ENCODE assay signal across 8 mouse cellular contexts in the genomic region with DNA sequence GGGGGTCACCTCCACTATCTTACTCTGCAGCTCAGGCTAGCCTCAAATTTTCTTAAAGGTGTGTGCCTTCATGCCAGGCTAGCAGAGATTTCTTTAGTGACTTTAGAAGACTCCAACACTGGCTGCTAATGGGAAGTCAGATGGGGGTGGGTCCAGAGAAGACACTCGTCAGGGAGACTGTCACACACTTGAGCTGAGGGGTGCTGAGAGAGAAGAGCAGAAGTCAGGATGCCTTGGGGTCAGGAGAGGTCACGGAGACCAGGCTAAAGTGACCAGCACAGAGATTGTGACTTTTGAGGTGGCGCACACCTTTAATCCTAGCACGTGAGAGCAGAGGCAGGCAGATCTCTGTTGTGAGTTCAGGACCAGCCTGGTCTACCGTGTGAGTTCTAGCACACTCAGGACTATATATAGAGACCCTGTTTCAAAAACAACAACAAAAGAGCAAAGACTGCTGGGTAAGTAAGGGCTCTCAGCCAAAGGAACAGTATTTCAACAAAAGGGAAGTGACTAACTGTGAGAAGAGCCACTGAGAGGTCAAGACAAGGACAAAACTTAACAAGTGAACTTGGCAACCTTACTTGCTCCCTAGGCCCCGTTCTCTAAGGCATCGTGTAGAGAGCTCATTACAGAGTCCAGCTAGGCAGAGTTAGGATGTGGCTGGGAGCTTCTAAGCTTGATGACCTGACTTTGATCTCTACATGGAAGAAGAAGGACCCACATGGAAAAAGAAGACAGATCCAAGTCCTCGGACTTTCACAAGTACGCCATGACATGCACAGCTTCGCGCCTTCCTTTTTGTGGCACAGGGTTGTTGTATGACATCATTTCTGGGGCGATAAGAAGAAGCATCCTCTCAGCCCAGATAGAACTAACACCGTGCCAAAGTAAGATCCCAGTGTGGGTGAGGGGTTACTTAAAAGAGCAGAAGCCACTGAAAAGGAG. TPM values are rescaled to one million over a fixed set of nuclear protein-coding genes. Genes with fewer than 3 reads are reported as not detected.
DNase-seq lines count a peak whose midpoint lies in the region; ATAC-seq lines count a peak whose summit lies in the region.

No protein-coding gene starts in this region.

- no peaks in the 10 kb centered on the region for H3K9me3 ChIP-seq in embryonic facial prominence, embryonic 10.5 days
- H3K9me3 ChIP-seq in kidney, embryonic 16.5 days (ENCODE audit: low read length): no peaks in the 10 kb centered on the region
- H3K9me3 ChIP-seq in midbrain, embryonic 13.5 days: no peaks in the 10 kb centered on the region

- H3K4me2 ChIP-seq in kidney, embryonic 16.5 days (replicated peaks; ENCODE audit: low read depth, low read length): peak overlapping the region; percentile 77; the same call in 1 of the 2 replicates
- peak overlapping the region; percentile 81 for H3K4me2 ChIP-seq in midbrain, embryonic 13.5 days (replicated peaks)

- peaks cover 5% of the 10 kb centered on the region for H3K36me3 ChIP-seq in embryonic facial prominence, embryonic 10.5 days (replicated peaks)
- H3K36me3 ChIP-seq in kidney, embryonic 16.5 days (ENCODE audit: insufficient read depth, low read length): no peaks in the 10 kb centered on the region
- no peaks in the 10 kb centered on the region for H3K36me3 ChIP-seq in midbrain, embryonic 13.5 days

- peak overlapping the region; percentile 70 for H3K4me3 ChIP-seq in embryonic facial prominence, embryonic 10.5 days
- no peak overlapping the region for H3K4me3 ChIP-seq in kidney, embryonic 16.5 days (ENCODE audit: low read length)
- H3K4me3 ChIP-seq in midbrain, embryonic 13.5 days (replicated peaks): peak overlapping the region; percentile 62; the same call in 1 of the 2 replicates

- WGBS in embryonic facial prominence, embryonic 10.5 days: 89% methylated on average over 13 of the region's 13 CpGs
- WGBS in kidney, embryonic 16.5 days: 81% methylated on average over 13 of the region's 13 CpGs
- 92% methylated on average over 13 of the region's 13 CpGs for WGBS in midbrain, embryonic 13.5 days

- H3K27ac ChIP-seq in embryonic facial prominence, embryonic 10.5 days (replicated peaks): 0 out of 2 replicates have a peak overlapping the region, but pooled peaks have one; percentile 91
- H3K27ac ChIP-seq in kidney, embryonic 16.5 days (ENCODE audit: low read length): no peak overlapping the region
- no peak overlapping the region for H3K27ac ChIP-seq in midbrain, embryonic 13.5 days

- H3K9ac ChIP-seq in kidney, embryonic 16.5 days (replicated peaks; ENCODE audit: low read length): no peak overlapping the region
- H3K9ac ChIP-seq in midbrain, embryonic 13.5 days (replicated peaks): no peak overlapping the region

- peaks cover 27% of the 10 kb centered on the region for H3K4me1 ChIP-seq in embryonic facial prominence, embryonic 10.5 days
- H3K4me1 ChIP-seq in kidney, embryonic 16.5 days (ENCODE audit: insufficient read depth, low read length): peaks cover 15% of the 10 kb centered on the region; the same call in 1 of the 2 replicates
- peaks cover 21% of the 10 kb centered on the region for H3K4me1 ChIP-seq in midbrain, embryonic 13.5 days (replicated peaks)

- no peak for ATAC-seq in kidney, embryonic 16.5 days (ENCODE audit: low FRiP score, low TSS enrichment)
- ATAC-seq in midbrain, embryonic 13.5 days: no peak

- no peaks in the 10 kb centered on the region for H3K27me3 ChIP-seq in embryonic facial prominence, embryonic 10.5 days (replicated peaks; ENCODE audit: low read depth, poor library complexity, severe bottlenecking)
- H3K27me3 ChIP-seq in kidney, embryonic 16.5 days (ENCODE audit: insufficient read depth, low read length): no peaks in the 10 kb centered on the region
- no peaks in the 10 kb centered on the region for H3K27me3 ChIP-seq in midbrain, embryonic 13.5 days

- peak; percentile 84 to 86 for DNase-seq in heart, adult 18-20 months
- no peak for DNase-seq in heart, postnatal 4 days
- DNase-seq in embryonic facial prominence, embryonic 10.5 days (ENCODE audit: low spot score): no peak
- DNase-seq in cerebellum, adult 8-10 months: no peak
- no peak for DNase-seq in spleen, adult 12 weeks (ENCODE audit: low spot score)
- no peak for DNase-seq in urinary bladder, postnatal 4 days (ENCODE audit: low spot score in 2 of 2)

RNA-seq across cellular contexts. Expression of a gene that starts 6.0 kb away (rescaled TPM):
- total RNA-seq in heart, adult 18-20 months (2021): under 1 TPM in 1 of 2 experiments, not detected in 1; 0.59 TPM
- under 1 TPM; 0.45 to 0.48 TPM for total RNA-seq in heart, postnatal 4 days (2021)
- polyA plus RNA-seq in embryonic facial prominence, embryonic 10.5 days (2016; fragmentation: Nextera tagmentation; extraction: Ambion mirVana): 0.28 and 0.72 TPM in 2 replicates
- polyA plus RNA-seq in kidney, embryonic 16.5 days (2015; fragmentation: Nextera tagmentation; extraction: Ambion mirVana): 0.41 TPM in 1 of 2 replicates, not detected in the other
- 0.32 and 0.55 TPM in 2 replicates for polyA plus RNA-seq in midbrain, embryonic 13.5 days (2015; fragmentation: Nextera tagmentation; extraction: Ambion mirVana)

RNA-seq across cellular contexts. Expression of a gene that starts 16.4 kb away (rescaled TPM):
- 100 to 1,000 TPM; 301 to 320 TPM for total RNA-seq in heart, adult 18-20 months (2021)
- 100 to 1,000 TPM; 231 to 246 TPM for total RNA-seq in heart, postnatal 4 days (2021)
- 222 and 242 TPM in 2 replicates for polyA plus RNA-seq in embryonic facial prominence, embryonic 10.5 days (2016; fragmentation: Nextera tagmentation; extraction: Ambion mirVana)
- polyA plus RNA-seq in kidney, embryonic 16.5 days (2015; fragmentation: Nextera tagmentation; extraction: Ambion mirVana): 226 and 236 TPM in 2 replicates
- polyA plus RNA-seq in midbrain, embryonic 13.5 days (2015; fragmentation: Nextera tagmentation; extraction: Ambion mirVana): 303 and 313 TPM in 2 replicates

RNA-seq across cellular contexts. Expression of a gene that starts 16.6 kb away (rescaled TPM):
- total RNA-seq in heart, adult 18-20 months (2021): 10 to 100 TPM; 32.1 to 38.3 TPM
- total RNA-seq in heart, postnatal 4 days (2021): 10 to 100 TPM; 35.2 to 35.3 TPM
- polyA plus RNA-seq in embryonic facial prominence, embryonic 10.5 days (2016; fragmentation: Nextera tagmentation; extraction: Ambion mirVana): 49.5 and 55.0 TPM in 2 replicates
- 24.0 and 50.8 TPM in 2 replicates for polyA plus RNA-seq in kidney, embryonic 16.5 days (2015; fragmentation: Nextera tagmentation; extraction: Ambion mirVana)
- polyA plus RNA-seq in midbrain, embryonic 13.5 days (2015; fragmentation: Nextera tagmentation; extraction: Ambion mirVana): 51.6 and 60.3 TPM in 2 replicates

RNA-seq across cellular contexts. Expression of a gene that starts 19.8 kb away (rescaled TPM):
- 10 to 100 TPM; 47.8 to 48.1 TPM for total RNA-seq in heart, adult 18-20 months (2021)
- 10 to 100 TPM; 52.6 to 54.1 TPM for total RNA-seq in heart, postnatal 4 days (2021)
- 89.4 and 96.6 TPM in 2 replicates for polyA plus RNA-seq in embryonic facial prominence, embryonic 10.5 days (2016; fragmentation: Nextera tagmentation; extraction: Ambion mirVana)
- 75.3 and 92.2 TPM in 2 replicates for polyA plus RNA-seq in kidney, embryonic 16.5 days (2015; fragmentation: Nextera tagmentation; extraction: Ambion mirVana)
- 74.3 and 78.8 TPM in 2 replicates for polyA plus RNA-seq in midbrain, embryonic 13.5 days (2015; fragmentation: Nextera tagmentation; extraction: Ambion mirVana)

RNA-seq across cellular contexts. Expression of a gene that starts 39.0 kb away (rescaled TPM):
- not detected for total RNA-seq in heart, adult 18-20 months (2021)
- not detected for total RNA-seq in heart, postnatal 4 days (2021)
- not detected in 2 replicates for polyA plus RNA-seq in embryonic facial prominence, embryonic 10.5 days (2016; fragmentation: Nextera tagmentation; extraction: Ambion mirVana)
- polyA plus RNA-seq in kidney, embryonic 16.5 days (2015; fragmentation: Nextera tagmentation; extraction: Ambion mirVana): 0.54 TPM in 1 of 2 replicates, not detected in the other
- polyA plus RNA-seq in midbrain, embryonic 13.5 days (2015; fragmentation: Nextera tagmentation; extraction: Ambion mirVana): not detected in 2 replicates

Comparison
In these comparisons a context has a peak if more than half of its experiments do, and no peak if none do; other contexts are left out.
1. DNase-seq: peak in heart, adult 18-20 months (2 of 2); none in heart, postnatal 4 days (single experiment), embryonic facial prominence, embryonic 10.5 days (single experiment), cerebellum, adult 8-10 months (single experiment), spleen, adult 12 weeks (single experiment) and urinary bladder, postnatal 4 days (0 of 2).